Mouse (Mus musculus): ENCODE data around the gene Sprr2k.
"Not testable (repeated sequence)": the region's sequence is repeated elsewhere in the genome, so short reads cannot be mapped to it uniquely, and the experiment has no call there.

Gene Sprr2k

DNA sequence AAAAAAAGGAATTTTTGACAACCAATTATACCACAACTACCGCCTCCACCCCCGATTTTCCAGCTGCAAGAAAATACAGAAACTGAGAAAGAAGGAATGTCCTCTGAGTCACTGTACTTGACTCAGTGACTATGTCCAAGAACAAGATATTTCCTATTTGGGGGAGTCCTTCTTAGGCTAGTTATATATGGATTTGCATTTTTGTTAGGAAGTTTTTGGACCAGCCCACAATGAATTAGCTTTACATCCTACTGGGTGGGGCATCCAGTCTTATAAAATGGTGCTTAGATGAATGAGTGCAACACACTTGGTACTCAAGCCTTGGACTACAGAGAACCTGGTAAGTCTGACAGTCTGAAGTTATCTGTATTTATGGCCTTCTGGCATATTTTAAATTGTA is at the start of gene Sprr2k:
Gene Sprr2k, plus strand, starts transcription at position 301 of the 400 bp plus-strand sequence.
- DNase-seq (ENCODE audit: low read depth, low spot score) = no peak

DNA sequence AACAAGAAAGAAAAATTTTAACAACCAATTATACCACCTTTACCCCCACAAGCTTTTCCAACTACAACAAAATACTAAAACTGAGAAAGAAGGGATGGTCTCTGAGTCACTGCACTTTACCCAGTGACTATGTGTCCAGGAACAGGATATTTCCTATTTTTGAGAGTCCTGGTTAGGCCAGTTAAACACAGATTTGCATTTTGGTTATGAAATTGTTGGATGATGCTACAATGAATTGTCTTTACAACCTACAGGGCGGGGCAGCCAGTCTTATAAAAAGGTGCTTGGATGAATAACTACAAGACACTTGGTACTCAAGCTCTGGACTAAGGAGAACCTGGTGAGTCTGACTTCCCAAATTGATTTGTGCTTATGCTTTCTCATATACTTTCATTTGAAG is 47.0 kb upstream of the Sprr2k start, which contains the start of gene Sprr2h:
Gene Sprr2h, plus strand, starts transcription at position 301 of the 400 bp plus-strand sequence.
- DNase-seq (ENCODE audit: low read depth, low spot score) = no peak

GRCm38 (mm10) chr3:92394301-92394700 is 38.1 kb upstream of the Sprr2k start:
- no peak for DNase-seq (ENCODE audit: low read depth, low spot score)

DNA sequence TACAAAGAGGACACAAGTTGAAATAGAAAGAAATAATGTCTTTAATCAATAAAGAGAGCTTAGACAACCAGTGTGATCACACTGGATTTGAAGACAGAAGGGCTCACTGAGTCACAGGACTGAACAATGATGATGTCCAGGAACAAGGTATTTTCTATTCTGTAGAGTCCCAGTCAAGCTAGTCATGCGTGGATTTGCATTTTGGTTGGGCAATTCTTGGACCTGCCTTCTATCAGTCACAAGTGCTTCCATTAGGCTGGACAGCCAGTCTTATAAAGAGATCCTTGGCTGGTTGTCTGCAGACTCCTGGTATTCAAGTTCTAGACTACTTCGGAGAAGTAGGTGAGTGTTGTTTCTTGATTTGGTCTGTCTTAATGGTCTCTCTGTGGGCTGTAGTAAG is 24.7 kb upstream of the Sprr2k start, which contains the start of gene Sprr2i:
Gene Sprr2i, plus strand, starts transcription at position 301 of the 400 bp plus-strand sequence.
- no peak for DNase-seq (ENCODE audit: low read depth, low spot score)

GRCm38 (mm10) chr3:92417782-92418181 is 14.6 kb upstream of the Sprr2k start, which contains the start of gene Sprr2j-ps:
TSS of gene Sprr2j-ps (plus strand) at chr3:92418082.
- no peak for DNase-seq (ENCODE audit: low read depth, low spot score)

GRCm38 (mm10) chr3:92429323-92429722 is 3.1 kb upstream of the Sprr2k start, which contains the start of gene Gm9774:
TSS of gene Gm9774 (minus strand) at chr3:92429423.
- DNase-seq (ENCODE audit: low read depth, low spot score) = no peak

GRCm38 (mm10) chr3:92438689-92439088 is 6.3 kb downstream of the Sprr2k start, which contains the start of gene Sprr1b:
TSS of gene Sprr1b (minus strand) at chr3:92438789.
- DNase-seq (ENCODE audit: low read depth, low spot score) = no peak

DNA sequence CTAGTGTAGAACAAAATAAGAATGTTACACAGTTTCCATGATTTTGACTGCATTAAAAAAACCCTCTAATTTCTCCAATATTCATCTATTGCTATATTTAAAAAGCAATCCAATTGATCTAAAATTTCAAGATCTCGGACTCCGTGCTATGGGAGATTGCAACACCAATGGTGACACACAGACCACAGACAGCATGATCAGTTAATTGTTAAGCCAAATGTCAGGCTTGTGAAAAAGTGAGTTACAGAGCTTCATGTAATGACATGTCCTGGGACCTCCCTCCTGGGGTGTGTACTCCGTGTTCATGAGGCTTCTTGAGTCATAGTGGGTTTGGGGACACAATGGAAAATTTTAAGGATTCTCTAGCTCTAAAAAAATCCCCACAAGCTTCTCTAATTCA is 7.8 kb downstream of the Sprr2k start:
- no peak for DNase-seq (ENCODE audit: low read depth, low spot score)

- DNase-seq (ENCODE audit: low read depth, low spot score) = no peak
These were observed 22.8 kb downstream of the Sprr2k start for GRCm38 (mm10) chr3:92455151-92455550.

DNA sequence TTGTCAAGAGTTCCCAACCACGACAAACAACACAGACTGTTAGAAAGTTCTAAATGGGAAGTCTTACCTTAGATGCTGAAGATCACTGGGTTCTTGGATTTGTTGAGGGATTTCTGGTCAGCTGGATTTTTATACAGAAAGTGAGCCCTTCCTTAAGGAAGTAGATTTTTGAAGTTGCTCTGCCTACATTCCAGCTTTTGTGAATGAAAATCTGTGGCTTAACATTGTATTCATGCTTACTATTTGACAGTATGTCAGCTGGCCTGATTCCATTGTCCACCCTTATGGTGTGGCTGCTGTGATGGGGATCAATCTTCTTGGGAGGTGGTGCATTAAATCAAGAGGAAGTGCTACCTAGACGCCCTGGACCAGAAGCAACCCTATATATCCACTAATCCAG is 26.2 kb downstream of the Sprr2k start, which contains the start of gene Sprr3:
Gene Sprr3, minus strand, starts transcription at position 101 of the 400 bp plus-strand sequence.
- DNase-seq (ENCODE audit: low read depth, low spot score) = no peak

DNA sequence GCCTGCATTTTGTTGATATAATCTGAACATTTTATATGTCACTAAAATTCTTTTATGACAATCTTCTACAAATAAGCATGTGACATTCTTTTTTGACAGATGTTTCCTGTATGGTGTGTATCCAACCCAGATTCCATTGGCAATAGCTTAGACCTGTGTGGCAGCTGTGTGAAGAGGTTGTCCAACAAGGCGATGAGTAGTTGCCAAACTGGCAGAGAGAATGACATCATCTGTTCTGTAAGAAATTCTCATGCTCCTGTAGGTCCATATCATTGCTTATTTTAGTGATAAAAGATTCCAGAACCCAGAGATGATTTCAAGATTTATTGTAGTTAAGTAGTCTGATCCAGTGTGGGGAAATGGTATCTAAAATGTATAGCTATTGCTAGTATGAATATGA is 34.2 kb downstream of the Sprr2k start:
- no peak for DNase-seq (ENCODE audit: low read depth, low spot score)

DNA sequence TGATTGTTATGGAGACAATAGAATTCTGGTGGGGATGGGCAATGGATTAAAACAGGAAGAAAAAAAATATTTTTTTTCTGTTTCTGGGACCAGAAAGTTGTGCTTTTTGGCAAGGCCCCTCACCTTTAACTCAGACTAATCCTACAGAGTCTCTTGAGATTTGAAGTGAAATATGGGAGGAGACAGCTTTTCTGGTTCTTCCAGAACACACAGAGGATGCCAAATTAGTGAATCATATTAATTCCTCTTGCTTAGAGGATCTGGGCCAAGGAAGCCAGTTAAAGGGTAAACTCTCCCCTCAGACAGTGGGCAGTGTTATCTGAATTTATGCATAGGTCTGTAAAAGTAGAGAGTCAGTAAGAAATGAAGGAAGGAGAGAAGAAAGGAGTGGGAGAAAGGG is 35.0 kb downstream of the Sprr2k start:
- no peak for DNase-seq (ENCODE audit: low read depth, low spot score)

GRCm38 (mm10) chr3:92470111-92470510 is 37.7 kb downstream of the Sprr2k start:
- DNase-seq (ENCODE audit: low read depth, low spot score) = no peak

GRCm38 (mm10) chr3:92481249-92481648 is 48.9 kb downstream of the Sprr2k start:
- DNase-seq (ENCODE audit: low read depth, low spot score) = not testable (repeated sequence)

Data from retina, adult 2 months (tissue).